Mouse (Mus musculus) kidney, adult 2 months (tissue): ENCODE measurements around the gene Col1a2.

Experiments used
- CTCF ChIP-seq: fragments of 200-500 bp; conservative IDR thresholded peaks from 2 replicates; pipeline ENCODE4 v1.5.1; 2011; ENCODE audit warnings: low read depth, mild to moderate bottlenecking, control low read depth, low read length, moderate library complexity, mixed read lengths; ENCODE audit not compliant: insufficient read depth, insufficient read length
- POLR2A ChIP-seq: fragments of 200-500 bp; IDR thresholded peaks from one replicate; pipeline ENCODE4 v1.6.1; 2011; ENCODE audit warnings: low read depth, low read length, control low read depth

- TF ChIP-seq CTCF (no peak), POLR2A (no peak)
Measured at GRCm38 (mm10) chr6:4590089-4590488, 85.5 kb downstream of the Col1a2 start.
